Mouse (Mus musculus): ENCODE results near the gene Dbp.

Dbp gene

DNA sequence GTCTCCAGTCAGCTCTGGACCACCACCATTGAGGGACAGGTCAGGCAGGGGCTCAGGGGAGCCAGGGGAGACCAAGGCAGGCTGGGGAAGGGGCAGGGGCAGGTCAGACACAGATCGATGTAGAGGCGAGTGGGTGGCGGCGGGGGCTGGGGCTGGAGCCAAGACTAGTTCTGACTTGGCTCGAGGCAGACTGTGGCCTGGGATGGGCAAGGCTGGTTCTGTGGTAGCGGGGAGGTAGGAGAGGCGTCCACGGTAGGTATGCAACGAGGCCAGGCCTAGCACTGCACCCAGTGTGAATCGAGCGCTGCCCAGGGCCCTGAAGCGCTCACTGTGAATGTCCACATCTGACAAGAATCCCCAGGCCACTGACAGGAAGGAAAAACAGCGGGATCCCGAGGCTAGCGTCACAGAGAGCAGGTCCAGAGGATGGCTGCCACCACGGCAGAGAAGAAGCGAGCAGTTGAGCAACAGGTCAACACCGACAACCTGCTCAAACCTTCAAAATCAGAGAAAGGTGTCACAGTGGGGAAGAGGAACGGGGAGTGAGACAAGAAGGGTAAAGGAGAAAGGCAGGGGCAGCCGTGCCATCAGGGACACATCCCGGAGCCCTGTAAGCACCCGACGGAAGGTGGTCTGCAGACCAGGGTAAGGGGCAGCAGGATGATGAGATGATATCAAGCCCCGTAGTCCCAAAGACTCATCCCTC, 6.6 kb downstream of the Dbp start:
- no peak for DNase-seq (ENCODE audit: extremely low read depth, low read depth, low spot score)

DNA sequence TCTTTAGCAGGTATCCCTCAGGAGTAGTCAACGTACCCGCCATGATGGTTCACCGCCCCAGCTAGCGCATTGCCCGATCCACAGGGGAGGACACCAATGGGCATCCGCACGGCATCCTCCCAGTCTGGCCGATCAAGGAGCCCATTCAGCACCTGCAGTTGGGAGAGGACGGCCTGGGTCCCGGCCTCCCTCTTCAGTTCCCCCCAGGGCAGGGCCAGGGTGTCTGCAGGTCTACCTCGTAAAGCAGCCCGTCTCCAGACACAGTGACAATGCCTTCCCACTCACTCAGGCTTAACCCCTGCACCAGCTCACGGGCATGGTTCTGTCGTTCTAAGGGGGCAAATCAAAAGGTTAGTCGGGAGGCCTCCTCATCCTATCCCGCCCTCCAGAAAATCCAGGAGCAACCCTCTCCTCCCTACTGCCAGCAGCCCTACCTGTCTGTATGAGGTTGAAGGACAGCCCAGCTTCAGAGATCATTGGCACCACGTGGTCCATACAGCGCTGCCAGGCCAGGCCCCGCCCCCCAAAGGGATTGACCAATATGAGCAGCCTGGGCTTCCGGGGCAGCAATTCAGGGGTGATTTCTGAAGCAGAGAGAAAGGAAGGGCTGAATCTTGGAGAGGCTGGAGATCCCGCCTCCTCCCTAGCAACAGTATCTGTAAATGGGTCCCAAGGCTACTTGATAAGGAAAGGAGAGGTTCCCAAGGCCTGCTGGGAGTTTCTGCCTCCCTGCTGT, 7.3 kb downstream of the Dbp start:
- no peak for DNase-seq (ENCODE audit: extremely low read depth, low read depth, low spot score)

DNA sequence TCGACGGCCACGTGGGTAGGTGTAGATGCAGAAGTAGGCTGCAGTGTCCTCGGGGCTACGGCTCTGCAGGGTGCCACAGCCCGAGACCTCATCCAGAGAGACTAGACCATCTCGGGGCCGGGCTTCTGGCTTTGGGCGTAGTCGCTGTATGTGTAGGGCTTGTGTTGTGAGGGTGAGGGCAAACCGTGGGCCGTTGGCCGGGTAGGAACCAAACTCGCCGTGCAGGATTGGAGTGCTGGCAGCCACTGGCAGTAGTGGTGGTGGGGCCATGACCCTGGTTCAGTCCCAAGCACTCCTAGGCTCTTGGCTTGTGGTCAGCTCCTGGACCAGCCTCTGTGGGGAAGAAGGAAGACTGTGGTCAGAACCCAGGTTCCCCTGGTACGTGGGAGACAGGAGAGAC, 8.5 kb downstream of the Dbp start:
- no peak for DNase-seq (ENCODE audit: extremely low read depth, low read depth, low spot score)

DNA sequence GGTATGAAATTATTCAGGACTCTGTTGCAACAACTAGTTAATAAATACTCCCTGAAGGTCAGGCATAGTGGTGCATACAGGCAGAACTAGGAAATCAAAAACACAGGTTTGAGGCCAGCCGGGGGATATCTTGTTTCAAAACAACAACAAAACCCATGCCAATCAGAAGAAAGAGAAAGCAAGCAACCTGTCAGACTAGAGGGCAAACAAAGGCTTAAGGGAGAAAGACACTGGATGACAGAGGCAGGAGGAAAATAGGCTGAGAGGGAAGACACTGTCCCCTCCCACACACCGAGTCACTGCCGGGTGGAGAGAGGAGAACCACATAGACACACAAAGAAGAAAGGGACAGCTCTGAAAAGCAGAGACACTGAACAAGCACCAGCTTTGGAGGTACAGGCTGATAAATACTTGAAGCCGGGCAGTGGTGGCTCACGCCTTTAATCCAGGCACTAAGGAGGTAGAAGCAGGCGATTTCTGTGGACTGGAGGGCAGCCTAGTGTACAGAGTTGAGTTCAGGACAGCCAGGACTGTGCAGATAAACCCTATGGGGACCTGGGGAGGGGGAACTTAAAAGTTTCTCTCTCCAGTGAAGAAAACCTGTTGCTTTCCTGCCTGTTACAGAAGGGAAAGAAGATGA, 9.1 kb downstream of the Dbp start:
- DNase-seq (ENCODE audit: extremely low read depth, low read depth, low spot score) = no peak

DNA sequence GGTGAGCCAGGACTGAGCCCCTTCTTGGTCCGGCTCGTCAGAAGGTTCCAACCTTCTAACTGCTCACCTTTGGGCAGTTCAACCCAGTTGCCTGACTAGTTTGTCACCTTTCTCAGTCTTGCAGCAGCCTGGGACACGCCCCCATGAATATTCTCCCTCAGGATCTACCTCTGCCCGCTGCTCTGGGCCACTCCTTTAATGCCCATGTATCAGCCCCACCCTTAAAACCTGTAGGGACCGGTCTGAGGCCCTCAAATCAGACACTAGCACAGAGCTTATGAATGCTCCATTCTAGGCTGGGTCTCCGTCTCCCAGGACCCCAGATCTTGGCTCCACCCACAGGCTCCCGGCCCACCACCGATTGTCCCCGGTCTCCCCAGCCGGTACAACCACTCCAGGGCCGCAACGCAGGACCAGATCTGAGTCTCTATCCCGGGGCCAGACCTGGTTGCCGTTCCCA, 9.8 kb downstream of the Dbp start:
- no peak for DNase-seq (ENCODE audit: extremely low read depth, low read depth, low spot score)

DNA sequence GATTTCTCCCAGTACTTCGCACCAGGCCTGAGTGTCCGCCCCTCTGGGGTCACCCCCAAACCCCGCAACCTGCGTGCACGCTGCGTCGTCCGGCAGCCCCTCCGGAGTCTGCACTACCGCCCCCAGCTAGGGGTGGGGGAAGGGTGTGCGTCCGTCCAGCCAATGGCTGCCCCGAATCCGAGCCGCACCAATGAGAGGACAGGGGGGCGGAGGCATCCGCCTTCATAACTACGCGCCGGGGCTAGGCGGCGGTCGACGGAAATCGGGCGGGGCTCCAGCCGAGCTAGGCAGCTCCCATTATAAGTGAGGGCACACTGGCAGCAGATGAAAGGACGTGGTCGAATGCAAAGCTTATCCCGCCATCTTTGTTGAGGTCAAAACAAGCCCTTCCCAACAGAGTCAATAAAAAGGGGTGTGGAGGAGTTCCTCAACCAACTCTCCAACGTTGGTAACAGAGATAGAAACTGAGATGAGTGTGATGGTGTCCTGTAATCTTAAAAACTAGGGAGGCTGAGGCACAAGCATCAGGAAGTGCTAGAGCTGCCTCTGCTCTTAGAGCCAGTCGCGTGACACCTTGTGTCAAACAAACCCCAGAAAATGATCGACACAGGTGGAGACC, 10.3 kb downstream of the Dbp start, which contains the start of gene Rpl18:
Rpl18 (plus strand) TSS at position 368 of the 619 bp plus-strand sequence.
- no peak for DNase-seq (ENCODE audit: extremely low read depth, low read depth, low spot score)

DNA sequence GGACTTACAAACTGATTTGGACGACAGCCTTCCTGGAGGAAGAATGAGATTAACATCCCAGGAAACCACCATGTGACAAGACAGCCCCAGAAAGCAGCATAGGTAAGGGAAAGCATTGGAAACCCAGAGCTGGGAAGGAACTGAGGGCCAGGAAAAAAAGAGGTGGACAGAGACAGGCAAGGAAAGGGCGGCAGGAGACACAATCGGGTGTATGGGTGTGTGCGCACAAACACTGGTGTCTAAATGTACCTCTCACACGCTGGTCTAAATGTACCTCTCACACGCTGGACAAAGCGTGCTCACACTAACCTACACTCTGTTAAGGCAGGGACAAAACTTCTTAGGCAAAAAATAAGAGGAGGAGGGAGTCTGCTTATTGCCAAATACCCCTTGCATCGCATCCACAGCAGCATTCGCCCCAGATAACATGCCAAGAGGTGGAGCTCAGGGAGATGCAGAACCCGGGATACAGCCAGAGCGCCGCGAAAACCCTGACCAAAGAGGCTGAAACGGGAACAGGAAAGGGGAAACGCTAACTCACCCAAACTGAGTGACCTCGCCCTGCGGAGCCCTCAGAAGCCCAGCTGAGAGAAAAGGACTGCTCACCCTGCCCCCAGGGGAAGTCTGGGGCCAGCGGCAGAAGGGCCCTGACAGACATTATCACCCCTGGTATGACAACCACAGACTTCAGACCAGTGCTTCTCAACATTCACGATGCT, 11.0 kb downstream of the Dbp start:
- no peak for DNase-seq (ENCODE audit: extremely low read depth, low read depth, low spot score)

DNA sequence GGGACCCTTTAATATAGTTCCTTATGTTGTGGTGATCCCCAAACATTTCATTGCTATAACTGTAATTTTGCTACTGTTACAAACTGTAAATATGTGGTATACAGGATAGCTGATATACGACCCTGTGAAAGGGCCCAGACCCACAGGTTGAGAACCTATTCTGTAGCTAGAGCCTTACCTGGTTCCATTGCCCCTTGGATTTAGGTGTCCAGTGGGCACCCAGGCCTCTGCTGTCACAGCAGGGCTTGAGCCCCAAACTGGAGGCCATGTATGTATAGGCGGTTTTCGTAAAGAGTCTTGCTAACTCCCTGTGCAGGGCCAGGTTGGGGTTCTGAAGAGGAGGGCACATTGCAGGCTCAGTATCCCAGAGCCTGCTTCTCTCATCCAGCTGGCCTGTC, 11.6 kb downstream of the Dbp start:
- no peak for DNase-seq (ENCODE audit: extremely low read depth, low read depth, low spot score)

DNA sequence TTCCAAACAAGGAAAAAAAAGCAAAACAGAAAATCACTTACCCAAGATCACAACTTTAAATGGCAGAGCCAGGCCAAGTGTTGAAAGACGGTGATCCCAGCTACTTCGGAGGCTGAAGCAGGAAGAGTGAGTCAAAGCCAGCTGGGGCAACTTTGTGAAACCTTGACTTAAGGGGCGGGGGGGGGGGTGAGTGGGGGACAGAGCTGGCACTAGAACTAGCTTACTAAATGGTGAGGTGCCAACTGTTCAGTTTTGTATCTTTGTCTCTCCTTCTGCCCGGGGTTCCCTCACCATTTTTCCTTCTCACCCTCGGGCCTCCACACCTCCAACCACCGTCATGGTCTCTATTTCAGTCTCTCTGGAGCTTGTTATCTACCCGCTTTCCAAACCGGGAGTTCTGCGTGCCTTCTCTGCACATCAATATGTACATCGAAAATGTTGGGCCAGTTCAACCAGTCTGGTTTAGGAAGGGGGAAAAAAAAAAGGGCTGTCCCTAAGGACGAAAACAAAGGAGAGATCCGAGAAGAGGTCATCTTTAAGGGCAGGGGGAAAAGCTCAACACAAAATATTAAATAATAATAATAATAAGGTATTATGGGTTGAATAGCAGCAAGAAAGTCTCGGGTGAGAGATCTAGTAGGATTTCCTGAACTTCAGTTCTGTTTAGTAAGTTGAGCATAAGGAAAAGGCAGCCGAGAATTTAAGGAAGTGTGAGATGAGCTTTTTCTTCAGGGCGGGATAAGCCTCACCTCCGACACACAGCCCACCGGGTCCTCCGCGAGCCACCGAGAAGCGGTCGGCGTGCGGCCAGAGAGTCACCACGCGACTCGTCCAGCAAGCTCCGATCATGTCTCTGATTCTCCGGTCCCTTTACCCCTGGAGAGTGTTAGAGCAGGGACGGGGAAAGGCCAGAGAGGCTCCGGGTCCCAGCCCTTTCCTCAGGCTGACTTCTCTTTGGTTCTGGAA, 12.3 kb downstream of the Dbp start:
- no peak for DNase-seq (ENCODE audit: extremely low read depth, low read depth, low spot score)

DNA sequence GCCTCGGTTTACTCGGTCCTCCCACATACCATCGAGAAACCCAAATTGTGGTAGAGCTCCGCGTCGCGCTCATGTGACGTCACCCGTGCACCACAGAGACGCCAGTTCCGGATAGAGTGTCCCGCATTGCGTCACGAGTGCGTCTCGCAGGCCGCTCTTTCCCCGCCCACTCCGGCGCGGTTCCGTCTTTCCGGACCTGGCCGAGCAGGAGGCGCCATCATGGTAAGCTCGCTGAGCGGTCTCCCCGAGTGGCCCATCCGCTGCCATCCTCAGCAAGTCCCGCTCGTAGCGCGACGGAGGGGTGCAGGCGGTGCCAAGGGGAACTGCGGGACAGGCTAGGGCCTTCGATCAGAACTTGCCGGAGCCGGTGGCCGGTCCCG, 13.0 kb downstream of the Dbp start, which contains the start of gene Sphk2:
Sphk2 (minus strand) TSS at position 85 of the 380 bp plus-strand sequence.
- DNase-seq (ENCODE audit: extremely low read depth, low read depth, low spot score) = no peak

DNA sequence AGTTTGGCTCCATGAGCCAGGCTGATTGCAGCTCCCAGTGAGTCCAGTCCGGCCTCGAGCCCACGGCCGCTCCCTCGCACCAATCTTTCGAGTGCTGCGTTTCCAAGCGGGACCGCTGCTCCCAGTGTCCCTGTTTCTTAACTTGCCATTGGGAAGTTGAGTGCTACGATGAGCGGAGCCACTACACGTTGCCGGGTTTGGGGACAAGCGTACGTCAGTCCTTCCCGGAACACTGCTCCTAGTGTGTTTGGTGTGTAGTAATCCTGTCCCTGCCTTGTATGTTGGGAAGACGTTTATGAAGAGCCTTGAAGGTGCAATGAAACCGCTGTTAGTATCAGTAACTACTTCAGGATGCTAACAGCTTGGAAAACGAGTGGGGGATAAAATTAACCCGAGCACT, 13.4 kb downstream of the Dbp start:
- DNase-seq (ENCODE audit: extremely low read depth, low read depth, low spot score) = no peak

DNA sequence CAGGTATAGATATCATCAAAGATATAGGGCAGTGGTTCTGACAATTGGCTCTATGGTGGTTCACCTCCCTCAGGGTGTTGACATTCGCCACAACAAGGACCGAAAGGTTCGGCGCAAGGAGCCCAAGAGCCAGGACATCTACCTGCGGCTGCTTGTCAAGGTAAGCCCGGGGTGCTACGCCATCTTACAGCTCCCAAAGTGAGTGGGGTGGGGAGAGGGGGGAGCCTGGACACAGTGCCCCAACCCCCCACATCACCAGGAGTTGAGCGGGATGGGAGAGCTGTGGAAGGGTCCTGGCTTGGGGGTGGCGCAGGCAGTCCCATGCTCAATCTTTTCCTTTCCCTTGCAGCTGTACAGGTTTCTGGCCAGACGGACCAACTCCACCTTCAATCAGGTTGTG, 14.3 kb downstream of the Dbp start:
- no peak for DNase-seq (ENCODE audit: extremely low read depth, low read depth, low spot score)

DNA sequence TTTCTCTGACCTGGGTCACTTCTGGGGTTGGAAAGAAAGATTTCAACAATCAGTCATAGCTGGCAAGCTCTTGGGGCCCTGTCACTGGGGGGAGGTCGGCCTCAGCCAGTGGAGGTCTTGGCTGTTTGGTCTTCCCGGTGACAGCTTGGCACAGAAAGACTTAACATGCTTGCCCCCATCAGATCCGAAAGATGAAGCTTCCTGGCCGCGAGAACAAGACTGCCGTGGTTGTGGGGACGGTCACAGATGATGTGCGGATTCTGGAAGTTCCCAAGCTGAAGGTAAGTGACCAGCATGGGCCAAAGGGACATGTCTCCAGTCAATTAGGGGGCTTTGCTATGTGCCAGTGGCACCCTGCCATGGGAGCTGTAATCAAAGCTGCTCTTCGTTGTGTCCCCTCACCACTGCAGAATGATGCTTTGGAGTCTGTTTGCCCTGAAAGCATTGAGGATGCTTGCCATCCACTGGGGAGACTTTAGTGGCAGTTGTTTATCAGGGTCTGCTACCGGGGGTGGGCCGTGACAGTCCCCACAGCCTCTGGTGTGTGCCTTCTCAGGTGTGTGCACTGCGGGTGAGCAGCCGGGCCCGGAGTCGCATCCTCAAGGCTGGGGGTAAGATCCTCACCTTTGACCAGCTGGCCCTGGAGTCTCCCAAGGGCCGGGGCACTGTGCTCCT, 15.0 kb downstream of the Dbp start:
- DNase-seq (ENCODE audit: extremely low read depth, low read depth, low spot score) = no peak

DNA sequence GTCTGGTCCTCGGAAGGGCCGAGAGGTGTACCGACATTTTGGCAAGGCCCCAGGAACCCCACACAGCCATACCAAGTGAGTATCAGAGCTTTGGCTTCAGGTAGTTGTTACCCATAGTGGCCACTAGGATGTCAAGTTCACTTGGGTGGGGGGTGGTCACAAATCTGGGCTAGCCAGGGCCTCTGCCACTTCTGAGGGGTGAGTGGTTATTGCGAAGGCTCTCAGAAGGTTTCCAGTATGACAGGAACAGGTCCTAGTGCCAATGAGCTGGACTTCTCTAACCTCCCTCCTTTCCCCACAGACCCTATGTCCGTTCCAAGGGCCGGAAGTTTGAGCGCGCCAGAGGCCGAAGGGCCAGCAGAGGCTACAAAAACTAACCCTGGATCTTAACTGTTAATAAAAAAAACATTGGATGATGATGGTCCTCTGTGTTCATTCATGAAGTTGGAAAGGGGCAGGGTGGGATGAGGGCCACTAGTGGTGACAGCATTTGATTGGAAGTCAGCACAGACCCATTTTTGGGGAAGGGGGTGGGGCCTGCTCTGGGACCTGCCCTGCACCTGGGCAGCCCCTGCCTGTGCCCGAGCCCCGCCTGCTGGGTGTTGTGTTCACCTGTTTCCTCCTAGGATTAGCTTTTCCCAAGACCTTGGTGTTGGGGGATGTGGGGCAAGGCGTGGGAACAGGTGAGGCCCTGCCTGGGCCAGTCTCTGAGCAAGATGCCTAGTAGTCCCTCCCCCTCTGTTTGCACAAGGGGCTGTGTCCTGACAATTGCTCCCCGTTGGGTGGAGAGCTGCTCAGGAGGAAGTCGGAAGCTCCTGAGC, 15.7 kb downstream of the Dbp start, which contains the start of gene Fam83e:
Fam83e (plus strand) TSS at position 800 of the 821 bp plus-strand sequence.
- DNase-seq (ENCODE audit: extremely low read depth, low read depth, low spot score) = no peak

DNA sequence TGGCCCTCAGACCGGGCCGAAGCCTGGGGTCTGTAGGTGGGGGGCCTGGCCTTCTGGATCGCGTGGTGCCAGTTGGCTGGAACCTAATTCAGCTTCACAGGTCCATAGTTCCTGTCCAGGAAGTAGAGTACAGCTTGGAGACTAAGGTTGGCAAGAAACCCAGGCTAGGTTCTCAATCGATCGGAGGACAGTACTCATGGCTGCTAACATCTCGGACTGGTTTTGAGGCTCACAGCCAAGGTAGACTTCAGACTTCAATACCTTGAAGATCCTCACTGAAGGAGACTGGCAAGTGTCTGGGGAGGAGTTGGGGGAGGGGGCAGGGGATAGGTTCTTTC, 16.3 kb downstream of the Dbp start:
- no peak for DNase-seq (ENCODE audit: extremely low read depth, low read depth, low spot score)

DNA sequence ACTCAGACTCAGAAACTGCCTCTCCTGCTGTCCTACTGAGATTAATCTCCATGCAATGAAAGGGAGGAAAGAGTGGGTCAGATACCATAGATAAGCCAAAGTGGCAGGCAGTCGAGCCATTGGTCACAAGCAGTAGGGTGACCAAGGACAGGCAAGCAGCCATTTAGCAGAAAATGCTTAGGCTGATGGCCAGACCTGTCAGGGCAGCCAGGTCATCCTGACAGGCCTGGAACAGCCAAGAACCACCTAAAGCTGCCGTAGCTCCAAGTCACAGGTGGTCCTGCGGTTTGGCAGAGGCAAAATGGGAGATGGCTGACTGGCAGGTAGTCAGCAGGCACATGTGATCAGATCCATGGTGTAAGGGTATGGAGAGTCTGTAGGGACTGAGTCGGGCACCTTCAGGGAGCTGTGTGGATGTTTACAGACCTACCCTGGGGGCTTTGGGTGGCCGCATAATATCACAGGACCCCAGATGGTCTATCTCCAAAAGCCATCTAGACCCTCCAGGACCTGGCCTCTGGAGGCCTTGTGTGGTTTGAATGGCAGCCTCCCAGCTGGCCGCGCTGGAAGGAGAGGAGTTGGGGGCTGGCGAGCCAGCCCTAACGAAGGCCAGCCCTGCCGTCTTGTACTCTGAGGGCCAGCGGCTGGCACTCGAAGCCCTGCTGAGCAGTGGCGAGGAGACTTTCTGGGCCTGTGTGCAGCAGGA, 16.9 kb downstream of the Dbp start:
- DNase-seq (ENCODE audit: extremely low read depth, low read depth, low spot score) = no peak

DNA sequence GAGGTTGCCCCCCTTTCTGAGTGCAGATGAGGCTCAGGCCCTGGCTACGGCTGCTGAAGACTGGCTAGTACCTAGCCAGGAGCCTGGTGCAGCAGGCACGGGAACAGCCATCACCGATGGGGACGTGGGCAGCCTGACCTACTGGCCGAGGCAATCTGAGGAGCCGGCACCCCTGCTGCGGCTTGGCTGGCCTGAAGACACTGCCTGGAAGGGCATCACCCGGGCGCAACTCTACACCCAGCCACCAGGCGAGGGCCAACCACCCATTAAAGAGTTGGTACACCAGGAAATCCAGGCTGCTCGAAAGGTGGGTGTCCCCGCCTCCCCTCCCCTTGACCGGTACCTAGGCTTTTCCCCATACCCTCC, 17.4 kb downstream of the Dbp start:
- no peak for DNase-seq (ENCODE audit: extremely low read depth, low read depth, low spot score)

DNA sequence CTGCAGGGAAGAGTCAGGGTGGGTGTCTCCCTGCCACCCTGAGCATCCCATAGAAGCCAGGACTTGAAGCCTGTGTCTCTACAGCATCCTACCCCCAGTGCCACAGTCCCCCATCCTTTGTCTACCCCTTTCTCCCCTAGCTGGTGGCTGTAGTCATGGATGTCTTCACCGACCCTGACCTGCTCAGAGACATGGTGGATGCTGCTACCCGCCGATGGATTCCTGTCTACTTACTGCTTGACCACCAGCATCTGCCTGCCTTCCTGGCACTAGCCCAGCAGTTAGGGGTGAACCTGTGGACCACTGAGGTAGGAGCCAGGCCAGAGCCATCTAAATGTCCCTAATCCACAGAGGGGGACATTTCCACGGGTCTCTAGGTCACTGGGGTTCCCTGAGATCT, 18.4 kb downstream of the Dbp start:
- DNase-seq (ENCODE audit: extremely low read depth, low read depth, low spot score) = no peak
